Mouse (Mus musculus) midbrain, embryonic 14.5 days (tissue): ENCODE results near the gene Chit1. TPM values are rescaled to one million over a fixed set of nuclear protein-coding genes. Genes with fewer than 3 reads are reported as not detected.
A peak's percentile ranks its signal among the peaks of the same experiment; 100 is the strongest.

ENCODE experiments used
- ATAC-seq: fragments of 200-750 bp; cut with Nextera tagmentation; 2 replicates; pipeline ENCODE4 v1.8.0; 2017; ENCODE audit warnings: moderate number of reproducible peaks, moderate library complexity; ENCODE audit not compliant: low FRiP score, low TSS enrichment
- DNase-seq: peaks from one replicate; pipeline ENCODE4 v3.0.0-alpha.2; 2015
- H3K27ac ChIP-seq: fragments of 300-500 bp; sonication (generic); replicated peaks from 2 replicates; pipeline ENCODE4 v1.5.1; 2014; ENCODE audit warnings: mild to moderate bottlenecking, low read depth, low read length, moderate library complexity
- H3K27me3 ChIP-seq: fragments of 300-500 bp; sonication (generic); 2 replicates; pipeline ENCODE4 v1.6.1; 2014; ENCODE audit warnings: low read length, control low read depth, mixed read lengths; ENCODE audit not compliant: control insufficient read depth, insufficient read depth
- H3K36me3 ChIP-seq: fragments of 300-500 bp; sonication (generic); 2 replicates; pipeline ENCODE4 v1.6.1; 2014; ENCODE audit warnings: low read length, control low read depth; ENCODE audit not compliant: control insufficient read depth, insufficient read depth
- H3K4me1 ChIP-seq: fragments of 300-500 bp; sonication (generic); 2 replicates; pipeline ENCODE4 v1.6.1; 2014; ENCODE audit warnings: mild to moderate bottlenecking, antibody characterized with exemption, low read length, control low read depth; ENCODE audit not compliant: control insufficient read depth, insufficient read depth
- H3K4me2 ChIP-seq: fragments of 300-500 bp; sonication (generic); 2 replicates; pipeline ENCODE4 v1.6.1; 2014; ENCODE audit warnings: mild to moderate bottlenecking, low read length, moderate library complexity
- H3K4me3 ChIP-seq: fragments of 300-500 bp; sonication (generic); replicated peaks from 2 replicates; pipeline ENCODE4 v1.5.1; 2014; ENCODE audit warnings: low read depth, low read length
- H3K9ac ChIP-seq: fragments of 300-500 bp; sonication (generic); replicated peaks from 2 replicates; pipeline ENCODE4 v1.6.1; 2014; ENCODE audit warnings: mild to moderate bottlenecking, low read length, moderate library complexity
- H3K9me3 ChIP-seq: fragments of 300-500 bp; sonication (generic); 2 replicates; pipeline ENCODE4 v1.6.1; 2016; ENCODE audit warnings: low read length, control low read depth, mixed read lengths; ENCODE audit not compliant: control insufficient read depth
- WGBS: fragments of 180-500 bp; shearing (Covaris S2); extraction: QIAGEN DNeasy Blood & Tissue Kit; methylation state at CpG from one replicate; pipeline ENCODE4 v1.1.7; 2014; 5-methylcytosine and 5-hydroxymethylcytosine counted together
- polyA plus RNA-seq: library from polyadenylated mRNA; unstranded; fragments of >200 nt; fragmentation: Nextera tagmentation; extraction: Ambion mirVana; gene quantifications from 2 replicates; pipeline ENCODE4 v1.2.1, GENCODE M21; 2014

Chit1 gene
- polyA plus RNA-seq, 1 experiment from 2014 or later = not detected

GRCm38 (mm10) chr1:134083676-134084075, 27.4 kb upstream of the Chit1 start:
- 88% methylated on average over 8 of the region's 8 CpGs for WGBS
- Histone ChIP-seq H3K9ac (no peak overlapping the region), H3K36me3 (no peaks in the 10 kb centered on the region), H3K4me1 (peaks cover 19% of the 10 kb centered on the region), H3K4me2 (no peak overlapping the region), H3K9me3 (no peaks in the 10 kb centered on the region), H3K4me3 (no peak overlapping the region), H3K27ac (no peak overlapping the region), H3K27me3 (no peaks in the 10 kb centered on the region)
- DNase-seq (no peak), ATAC-seq (no peak)

GRCm38 (mm10) chr1:134084128-134084527, 26.9 kb upstream of the Chit1 start:
- 86% methylated on average over 3 of the region's 3 CpGs for WGBS
- no peak overlapping the region for H3K4me2 ChIP-seq
- H3K27me3 ChIP-seq = no peaks in the 10 kb centered on the region
- no peaks in the 10 kb centered on the region for H3K36me3 ChIP-seq
- no peak overlapping the region for H3K9ac ChIP-seq
- no peak overlapping the region for H3K27ac ChIP-seq
- no peak for ATAC-seq
- peaks cover 19% of the 10 kb centered on the region for H3K4me1 ChIP-seq
- H3K4me3 ChIP-seq = no peak overlapping the region
- H3K9me3 ChIP-seq = no peaks in the 10 kb centered on the region
- DNase-seq = no peak

GRCm38 (mm10) chr1:134086017-134086416, 25.0 kb upstream of the Chit1 start:
- Histone ChIP-seq H3K9ac (no peak overlapping the region), H3K4me3 (no peak overlapping the region), H3K4me2 (no peak overlapping the region), H3K4me1 (peaks cover 19% of the 10 kb centered on the region), H3K27ac (0 out of 2 replicates have a peak overlapping the region, but pooled peaks have one; percentile 13), H3K36me3 (no peaks in the 10 kb centered on the region), H3K9me3 (no peaks in the 10 kb centered on the region), H3K27me3 (no peaks in the 10 kb centered on the region)
- WGBS = 12% methylated on average over 3 of the region's 3 CpGs
- DNase-seq (no peak), ATAC-seq (no peak)

GRCm38 (mm10) chr1:134086811-134087398, 24.1 kb upstream of the Chit1 start:
- no peaks in the 10 kb centered on the region; the same call in 1 of the 2 replicates for H3K9me3 ChIP-seq
- H3K36me3 ChIP-seq = no peaks in the 10 kb centered on the region
- H3K27ac ChIP-seq = 0 out of 2 replicates have a peak overlapping the region, but pooled peaks have one; percentile 2
- H3K4me3 ChIP-seq = no peak overlapping the region
- ATAC-seq (no peak), DNase-seq (no peak)
- peak overlapping the region; percentile 8 for H3K4me2 ChIP-seq
- peak overlapping the region; percentile 16; the same call in 1 of the 2 replicates for H3K9ac ChIP-seq
- H3K27me3 ChIP-seq = no peaks in the 10 kb centered on the region
- WGBS = 41% methylated on average over 16 of the region's 16 CpGs
- H3K4me1 ChIP-seq = peaks cover 19% of the 10 kb centered on the region

GRCm38 (mm10) chr1:134089074-134089473, 22.0 kb upstream of the Chit1 start:
- 90% methylated on average over 7 of the region's 7 CpGs for WGBS
- Histone ChIP-seq H3K4me2 (no peak overlapping the region), H3K4me3 (no peak overlapping the region), H3K27me3 (no peaks in the 10 kb centered on the region), H3K4me1 (peaks cover 29% of the 10 kb centered on the region), H3K9me3 (no peaks in the 10 kb centered on the region; the same call in 1 of the 2 replicates), H3K9ac (no peak overlapping the region), H3K36me3 (no peaks in the 10 kb centered on the region), H3K27ac (no peak overlapping the region)
- no peak for ATAC-seq
- DNase-seq = no peak

- no peak overlapping the region for H3K9ac ChIP-seq
- DNase-seq = no peak
- no peaks in the 10 kb centered on the region for H3K36me3 ChIP-seq
- H3K4me1 ChIP-seq = peaks cover 43% of the 10 kb centered on the region
- H3K27ac ChIP-seq = no peak overlapping the region
- ATAC-seq = no peak
- no peaks in the 10 kb centered on the region for H3K27me3 ChIP-seq
- 85% methylated on average over 3 of the region's 3 CpGs for WGBS
- H3K4me2 ChIP-seq = no peak overlapping the region
- no peaks in the 10 kb centered on the region; the same call in 1 of the 2 replicates for H3K9me3 ChIP-seq
- no peak overlapping the region for H3K4me3 ChIP-seq
Observed at GRCm38 (mm10) chr1:134091851-134092250, 19.2 kb upstream of the Chit1 start.

GRCm38 (mm10) chr1:134092368-134092767, 18.7 kb upstream of the Chit1 start:
- WGBS = 33% methylated on average over 6 of the region's 6 CpGs
- Histone ChIP-seq H3K9ac (peak overlapping the region; percentile 59), H3K4me1 (peaks cover 40% of the 10 kb centered on the region), H3K36me3 (no peaks in the 10 kb centered on the region), H3K9me3 (no peaks in the 10 kb centered on the region; the same call in 1 of the 2 replicates), H3K4me2 (peak overlapping the region; percentile 76), H3K27ac (peak overlapping the region; percentile 80), H3K4me3 (peak overlapping the region; percentile 45), H3K27me3 (no peaks in the 10 kb centered on the region)
- ATAC-seq (no peak), DNase-seq (no peak)

- peaks cover 46% of the 10 kb centered on the region for H3K4me1 ChIP-seq
- no peaks in the 10 kb centered on the region for H3K27me3 ChIP-seq
- 3% methylated on average over 43 of the region's 43 CpGs for WGBS
Observed at GRCm38 (mm10) chr1:134092852-134093770, 17.9 kb upstream of the Chit1 start.

More at GRCm38 (mm10) chr1:134092852-134093770, 17.9 kb upstream of the Chit1 start:
- H3K4me2 ChIP-seq = peak overlapping the region; percentile 76
- peak overlapping the region; percentile 80 for H3K27ac ChIP-seq
- no peaks in the 10 kb centered on the region; the same call in 1 of the 2 replicates for H3K9me3 ChIP-seq
- ATAC-seq (peak; percentile 79), DNase-seq (peak; percentile 90)
- H3K9ac ChIP-seq = peak overlapping the region; percentile 59
- H3K4me3 ChIP-seq = peak overlapping the region; percentile 45
- H3K36me3 ChIP-seq = no peaks in the 10 kb centered on the region
